Mouse (Mus musculus) CH12.LX (cell line): Measurements from ENCODE around the gene Nob1. TPM values are rescaled to one million over a fixed set of nuclear protein-coding genes. Genes with fewer than 3 reads are reported as not detected.

Source experiments
- DNase-seq: peaks from one replicate; pipeline ENCODE4 v3.0.0-alpha.2; 2013; ENCODE audit errors: extremely low read depth
- H3K27ac ChIP-seq: 2 replicates; pipeline ENCODE4 v1.5.1; 2012; ENCODE audit warnings: low read depth, mild to moderate bottlenecking, control low read depth, moderate library complexity; ENCODE audit not compliant: insufficient read depth
- H3K27me3 ChIP-seq: replicated peaks from 2 replicates; pipeline ENCODE3; 2012; ENCODE audit warnings: inconsistent platforms
- H3K36me3 ChIP-seq, 2 experiments: replicated peaks in 1 of 2; 2 replicates each; pipeline versions ENCODE3 to v1.6.1; 2012; ENCODE audit warnings: inconsistent platforms in 1 of 2, low read length in 1 of 2, mild to moderate bottlenecking in 1 of 2, mixed read lengths in 1 of 2, moderate library complexity in 1 of 2; ENCODE audit not compliant: control insufficient read depth in 1 of 2, insufficient read depth in 1 of 2
- H3K4me1 ChIP-seq, 2 experiments: 2 replicates each; pipeline ENCODE4 v1.6.1; 2012; ENCODE audit warnings: inconsistent platforms in 1 of 2, moderate library complexity in 1 of 2; ENCODE audit not compliant: insufficient read depth in 2 of 2, control insufficient read depth in 1 of 2
- H3K4me2 ChIP-seq: 2 replicates; pipeline ENCODE4 v1.6.1; 2012; ENCODE audit warnings: low read depth, mild to moderate bottlenecking, control low read depth; ENCODE audit not compliant: poor library complexity, insufficient read depth, severe bottlenecking
- H3K4me3 ChIP-seq, 3 experiments: fragments of 150-350 bp in 1 of 3; sonication (generic) in 1 of 3; replicated peaks in 1 of 3; 2 replicates each; pipeline versions ENCODE3 to v1.5.1; 2011 to 2012; ENCODE audit warnings: low read depth in 2 of 3, low read length in 2 of 3, mild to moderate bottlenecking in 2 of 3, moderate library complexity in 2 of 3, control low read depth in 1 of 3, improper control_type of control experiment in 1 of 3, inconsistent platforms in 1 of 3, mixed read lengths in 1 of 3; ENCODE audit not compliant: poor library complexity in 1 of 3
- H3K79me2 ChIP-seq: replicated peaks from 2 replicates; pipeline ENCODE4 v1.6.1; 2012; ENCODE audit warnings: mild to moderate bottlenecking, moderate library complexity; ENCODE audit not compliant: control insufficient read depth, poor library complexity, insufficient read depth, severe bottlenecking; ENCODE audit errors: extremely low read depth
- H3K9ac ChIP-seq: 2 replicates; pipeline ENCODE4 v1.6.1; 2012; ENCODE audit warnings: low read depth, mild to moderate bottlenecking, control low read depth, moderate library complexity; ENCODE audit not compliant: insufficient read depth
- H3K9me3 ChIP-seq: replicated peaks from 2 replicates; pipeline ENCODE3; 2012; ENCODE audit warnings: low read length, inconsistent platforms, mixed read lengths
- BHLHE40 ChIP-seq: IDR thresholded peaks from 2 replicates; pipeline ENCODE4 v1.6.1; 2011; ENCODE audit warnings: mild to moderate bottlenecking, low read depth, low read length, improper control_type of control experiment
- CHD2 ChIP-seq: IDR thresholded peaks from 2 replicates; pipeline ENCODE4 v1.6.1; 2011; ENCODE audit warnings: low read length, improper control_type of control experiment
- E2F4 ChIP-seq: IDR thresholded peaks from 2 replicates; pipeline ENCODE4 v1.6.1; 2011; ENCODE audit warnings: low read depth, low read length, improper control_type of control experiment; ENCODE audit not compliant: insufficient replicate concordance
- EP300 ChIP-seq: IDR thresholded peaks from 2 replicates; pipeline ENCODE4 v1.6.1; 2011; ENCODE audit warnings: low read length, improper control_type of control experiment
- GABPA ChIP-seq: IDR thresholded peaks from 2 replicates; pipeline ENCODE4 v1.6.1; 2012; ENCODE audit warnings: low read depth, low read length, improper control_type of control experiment, inconsistent platforms; ENCODE audit not compliant: insufficient replicate concordance
- HCFC1 ChIP-seq: IDR thresholded peaks from 2 replicates; pipeline ENCODE4 v1.6.1; 2012; ENCODE audit warnings: low read depth, mild to moderate bottlenecking, inconsistent platforms, low read length, improper control_type of control experiment
- IRF4 ChIP-seq: IDR thresholded peaks from 2 replicates; pipeline ENCODE4 v1.6.1; 2014; ENCODE audit warnings: low read depth, mild to moderate bottlenecking, inconsistent platforms, low read length, improper control_type of control experiment
- JUN ChIP-seq: IDR thresholded peaks from 2 replicates; pipeline ENCODE4 v1.6.1; 2011; ENCODE audit warnings: low read depth, mild to moderate bottlenecking, low read length, improper control_type of control experiment, moderate library complexity; ENCODE audit not compliant: insufficient read depth
- JUND ChIP-seq: conservative IDR thresholded peaks from 2 replicates; pipeline ENCODE4 v1.6.1; 2011; ENCODE audit warnings: low read depth, low read length, improper control_type of control experiment
- KAT2A ChIP-seq: IDR thresholded peaks from 2 replicates; pipeline ENCODE4 v1.6.1; 2012; ENCODE audit warnings: low read length, improper control_type of control experiment, inconsistent platforms; ENCODE audit not compliant: insufficient replicate concordance
- MAFK ChIP-seq: IDR thresholded peaks from 2 replicates; pipeline ENCODE4 v1.6.1; 2011; ENCODE audit warnings: low read length, improper control_type of control experiment; ENCODE audit not compliant: insufficient replicate concordance
- MAX ChIP-seq: IDR thresholded peaks from 2 replicates; pipeline ENCODE4 v1.6.1; 2011; ENCODE audit warnings: low read length, improper control_type of control experiment
- MEF2A ChIP-seq: IDR thresholded peaks from 2 replicates; pipeline ENCODE4 v1.6.1; 2014; ENCODE audit warnings: low read depth, mild to moderate bottlenecking, inconsistent platforms, low read length, improper control_type of control experiment, borderline replicate concordance
- MYC ChIP-seq: IDR thresholded peaks from 2 replicates; pipeline ENCODE4 v1.6.1; 2011; ENCODE audit warnings: low read depth, mild to moderate bottlenecking, improper control_type of control experiment, low read length
- POLR2AphosphoS2 ChIP-seq: IDR thresholded peaks from 2 replicates; pipeline ENCODE4 v1.6.1; 2011; ENCODE audit warnings: low read depth, low read length, improper control_type of control experiment
- RAD21 ChIP-seq: IDR thresholded peaks from 2 replicates; pipeline ENCODE4 v1.6.1; 2011; ENCODE audit warnings: low read depth, mild to moderate bottlenecking, low read length, improper control_type of control experiment, moderate library complexity
- RCOR1 ChIP-seq: conservative IDR thresholded peaks from 2 replicates; pipeline ENCODE4 v1.6.1; 2012; ENCODE audit warnings: low read depth, mild to moderate bottlenecking, inconsistent platforms, low read length, improper control_type of control experiment
- SIN3A ChIP-seq: IDR thresholded peaks from 2 replicates; pipeline ENCODE4 v1.6.1; 2012; ENCODE audit warnings: low read length, improper control_type of control experiment, inconsistent platforms
- UBTF ChIP-seq: IDR thresholded peaks from 2 replicates; pipeline ENCODE4 v1.6.1; 2012; ENCODE audit warnings: low read depth, mild to moderate bottlenecking, inconsistent platforms, low read length, improper control_type of control experiment, moderate library complexity
- USF1 ChIP-seq: IDR thresholded peaks from 2 replicates; pipeline ENCODE4 v1.6.1; 2014; ENCODE audit warnings: low read depth, mild to moderate bottlenecking, inconsistent platforms, low read length, improper control_type of control experiment
- ZC3H11A ChIP-seq: IDR thresholded peaks from 2 replicates; pipeline ENCODE4 v1.6.1; 2012; ENCODE audit warnings: low read depth, mild to moderate bottlenecking, inconsistent platforms, low read length, improper control_type of control experiment
- ZKSCAN1 ChIP-seq: IDR thresholded peaks from 2 replicates; pipeline ENCODE4 v1.6.1; 2012; ENCODE audit warnings: low read depth, inconsistent platforms, low read length, improper control_type of control experiment, borderline replicate concordance
- dilution Hi-C: fragments of 300-500 bp; cut with MboI; formaldehyde crosslinking; loops from 2 replicates; pipeline ENCODE4 v1.14.3; 2020; ENCODE audit warnings: low sequenced_read_pairs; ENCODE audit not compliant: extremely low pct_unique_long_range_greater_than_20kb, extremely low pct_ligation_motif_present
- in situ Hi-C: fragments of 300-500 bp; cut with MboI; formaldehyde crosslinking; loops from 3 replicates; pipeline ENCODE4 v1.14.3; 2019; ENCODE audit warnings: low sequenced_read_pairs, low pct_ligation_motif_present, low pct_unique_long_range_greater_than_20kb, mixed read lengths
- polyA plus RNA-seq: library from polyadenylated mRNA; unstranded; fragments of >175 nt; gene quantifications from 2 replicates; pipeline ENCODE4 v1.2.1, GENCODE M21; 2012; ENCODE audit warnings: low read depth; ENCODE audit not compliant: insufficient read length
- total RNA-seq, 2 experiments: library from RNA; depleted of rRNA; stranded (reverse); fragments of 300-350 nt in 1 of 2; fragments of >200 nt in 1 of 2; gene quantifications; 2 replicates each; pipeline ENCODE4 v1.2.3; 2012 to 2014

Gene Nob1
- total and polyA plus RNA-seq, 3 experiments = 21.4 to 109 (median 73.1) TPM

DNA sequence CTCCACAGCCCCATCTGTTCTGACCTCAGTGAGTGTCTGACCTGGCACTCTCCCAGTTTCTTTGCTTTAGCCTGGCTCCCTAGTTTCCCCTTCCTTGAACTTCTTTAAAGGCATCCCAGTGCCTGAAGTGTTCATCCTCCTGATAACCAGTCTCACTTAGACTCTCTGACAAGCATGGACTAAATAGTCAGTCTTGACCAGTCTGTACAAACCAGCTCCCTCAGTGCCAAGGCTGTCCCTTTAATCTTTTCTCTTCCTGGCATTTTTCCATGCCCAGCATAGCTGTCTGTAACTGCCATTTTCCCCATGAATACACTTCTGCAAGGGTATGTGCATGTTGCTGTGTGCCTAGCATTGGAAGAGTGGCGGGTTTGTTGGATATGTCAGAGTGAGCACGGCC, 39.8 kb downstream of the Nob1 start:
- Histone ChIP-seq H3K79me2 (no peaks in the 10 kb centered on the region), H3K4me1 (peaks cover 3 to 4% of the 10 kb centered on the region in 2 experiments; a peak in 1 of 4 replicates), H3K36me3 (peaks cover 2 to 10% of the 10 kb centered on the region in 2 experiments), H3K9ac (no peak overlapping the region), H3K4me2 (no peak overlapping the region), H3K9me3 (no peaks in the 10 kb centered on the region), H3K4me3 (no peak overlapping the region), H3K27me3 (no peaks in the 10 kb centered on the region), H3K27ac (no peak overlapping the region)
- dilution Hi-C loops (no loop called here), in situ Hi-C loops (loop anchor here (5.0 kb wide), 1 partner anchor 192 kb away; no protein-coding TSS in a partner anchor)
- TF ChIP-seq MYC = no peak
- no peak for TF ChIP-seq IRF4
- TF ChIP-seq MAX = no peak
- TF ChIP-seq UBTF = no peak
- TF ChIP-seq USF1 = no peak
- TF ChIP-seq GABPA = no peak
- TF ChIP-seq KAT2A = no peak
- TF ChIP-seq RCOR1 = no peak
- TF ChIP-seq ZC3H11A = no peak
- TF ChIP-seq HCFC1 = no peak
- TF ChIP-seq BHLHE40 = no peak
- no peak for TF ChIP-seq JUND
- TF ChIP-seq JUN = no peak
- TF ChIP-seq E2F4 = no peak
- no peak for TF ChIP-seq CHD2
- no peak for TF ChIP-seq SIN3A
- no peak for DNase-seq

DNA sequence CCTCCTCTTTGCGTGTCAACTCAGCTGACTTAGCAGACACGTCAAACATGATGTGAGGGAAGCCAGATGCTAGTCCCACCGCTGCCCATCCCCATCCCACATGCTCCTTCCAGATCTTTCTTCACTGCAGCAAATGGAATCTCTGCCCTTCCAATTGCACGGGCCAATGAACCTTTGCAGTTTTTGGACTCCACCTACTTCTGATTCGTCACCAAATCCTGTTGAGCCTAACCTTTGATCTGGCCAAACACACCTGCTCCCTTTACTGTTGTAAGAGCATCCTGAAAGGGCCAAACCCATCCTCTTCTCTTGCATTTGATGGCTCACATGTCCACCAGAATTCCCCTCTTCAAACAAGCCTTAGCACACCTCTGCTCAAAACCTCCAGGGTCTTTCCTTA, 40.2 kb downstream of the Nob1 start:
- Histone ChIP-seq H3K4me3 (no peak overlapping the region), H3K27ac (no peak overlapping the region), H3K9ac (no peak overlapping the region), H3K4me1 (peaks cover 3 to 4% of the 10 kb centered on the region in 2 experiments; a peak in 1 of 4 replicates), H3K36me3 (peaks cover 4 to 10% of the 10 kb centered on the region in 2 experiments), H3K27me3 (no peaks in the 10 kb centered on the region), H3K9me3 (no peaks in the 10 kb centered on the region), H3K4me2 (no peak overlapping the region), H3K79me2 (no peaks in the 10 kb centered on the region)
- dilution Hi-C loops = no loop called here
- no peak for DNase-seq
- no peak for TF ChIP-seq ZKSCAN1
- no peak for TF ChIP-seq MAFK
- TF ChIP-seq EP300 = no peak
- no peak for TF ChIP-seq MEF2A
- TF ChIP-seq POLR2AphosphoS2 = no peak
- TF ChIP-seq RAD21 = no peak
- in situ Hi-C loops = loop anchor here (5.0 kb wide), 1 partner anchor 193 kb away; no protein-coding TSS in a partner anchor
